Mouse (Mus musculus) liver, postnatal 0 days (tissue): ENCODE results near the gene Mgat5. TPM values are rescaled to one million over a fixed set of nuclear protein-coding genes. Genes with fewer than 3 reads are reported as not detected.

Source experiments
- ATAC-seq: fragments of 200-750 bp; cut with Nextera tagmentation; 2 replicates; pipeline ENCODE4 v1.8.0; 2017; ENCODE audit warnings: mild to moderate bottlenecking, moderate library complexity
- DNase-seq: peaks from one replicate; pipeline ENCODE4 v3.0.0-alpha.2; 2016
- H3K27ac ChIP-seq: fragments of 300-500 bp; sonication (generic); 2 replicates; pipeline ENCODE4 v1.5.1; 2014; ENCODE audit warnings: antibody characterized with exemption, moderate library complexity, mild to moderate bottlenecking, low read depth
- H3K27me3 ChIP-seq: fragments of 300-500 bp; sonication (generic); 2 replicates; pipeline ENCODE4 v1.6.1; 2014; ENCODE audit warnings: low read length, control low read depth, mixed read lengths; ENCODE audit not compliant: insufficient read depth
- H3K36me3 ChIP-seq: fragments of 300-500 bp; sonication (generic); replicated peaks from 2 replicates; pipeline ENCODE4 v1.6.1; 2014; ENCODE audit warnings: mild to moderate bottlenecking, control low read depth, low read length, moderate library complexity, mixed read lengths; ENCODE audit not compliant: insufficient read depth
- H3K4me1 ChIP-seq: fragments of 300-500 bp; sonication (generic); 2 replicates; pipeline ENCODE4 v1.6.1; 2014; ENCODE audit warnings: antibody characterized with exemption, mild to moderate bottlenecking, control low read depth; ENCODE audit not compliant: insufficient read depth
- H3K4me2 ChIP-seq: fragments of 300-500 bp; sonication (generic); 2 replicates; pipeline ENCODE4 v1.6.1; 2014; ENCODE audit warnings: low read depth, mild to moderate bottlenecking, low read length, moderate library complexity, mixed read lengths
- H3K4me3 ChIP-seq: fragments of 300-500 bp; sonication (generic); 2 replicates; pipeline ENCODE4 v1.5.1; 2014; ENCODE audit warnings: low read depth, low read length
- H3K9ac ChIP-seq: fragments of 300-500 bp; sonication (generic); replicated peaks from 2 replicates; pipeline ENCODE4 v1.6.1; 2014; ENCODE audit warnings: mild to moderate bottlenecking, moderate library complexity
- H3K9me3 ChIP-seq: fragments of 300-500 bp; sonication (generic); 2 replicates; pipeline ENCODE4 v1.6.1; 2016; ENCODE audit warnings: mild to moderate bottlenecking, control low read depth, low read length, mixed read lengths
- CTCF ChIP-seq: sonication (generic); IDR thresholded peaks from 2 replicates; pipeline ENCODE4 v1.5.1; 2016; ENCODE audit warnings: antibody characterized with exemption, low read depth
- EP300 ChIP-seq: IDR thresholded peaks from 2 replicates; pipeline ENCODE4 v1.6.1; 2016; ENCODE audit warnings: antibody characterized with exemption, low read depth, mild to moderate bottlenecking
- WGBS: fragments of 180-500 bp; shearing (Covaris S2); extraction: QIAGEN DNeasy Blood & Tissue Kit; methylation state at CpG from one replicate; pipeline ENCODE4 v1.1.7; 2014; ENCODE audit not compliant: insufficient replicate concordance; 5-methylcytosine and 5-hydroxymethylcytosine counted together
- polyA plus RNA-seq: library from polyadenylated mRNA; unstranded; fragments of >200 nt; fragmentation: Nextera tagmentation; extraction: Ambion mirVana; gene quantifications from 2 replicates; pipeline ENCODE4 v1.2.1, GENCODE M21; 2015

Gene Mgat5
- polyA plus RNA-seq, 1 experiment from 2014 or later, result 0.86 TPM

DNA sequence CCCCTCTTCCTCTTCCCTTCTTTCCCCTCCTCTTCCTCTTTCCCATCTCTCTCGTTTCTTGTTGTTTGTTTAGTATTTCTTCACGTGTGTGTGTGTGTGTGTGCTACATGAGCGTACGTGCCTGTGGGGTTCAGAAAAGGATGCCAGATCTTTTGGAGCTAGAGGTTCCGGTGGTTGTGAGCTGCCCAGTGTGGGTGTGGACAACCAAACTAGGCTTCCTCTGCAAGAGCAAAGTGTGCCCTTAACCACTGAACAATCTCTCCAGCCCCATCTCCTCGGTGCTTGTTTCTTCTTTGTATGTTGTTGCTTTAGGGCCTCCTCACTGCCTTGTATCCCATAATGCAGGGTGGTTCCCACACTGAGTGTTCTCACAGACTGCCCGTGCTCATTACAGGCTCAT is 113.7 kb downstream of the Mgat5 start:
- Histone ChIP-seq H3K27ac (no peak overlapping the region), H3K4me3 (no peak overlapping the region), H3K4me2 (no peak overlapping the region), H3K36me3 (0 out of 2 replicates have a peak, but pooled peaks cover 2% of the 10 kb centered on the region), H3K9me3 (no peaks in the 10 kb centered on the region), H3K27me3 (no peaks in the 10 kb centered on the region), H3K9ac (no peak overlapping the region), H3K4me1 (0 out of 2 replicates have a peak, but pooled peaks cover 1% of the 10 kb centered on the region)
- DNase-seq (no peak), ATAC-seq (no peak)
- 56% methylated on average over 7 of the region's 7 CpGs for WGBS
- TF ChIP-seq EP300 (no peak), CTCF (no peak)

DNA sequence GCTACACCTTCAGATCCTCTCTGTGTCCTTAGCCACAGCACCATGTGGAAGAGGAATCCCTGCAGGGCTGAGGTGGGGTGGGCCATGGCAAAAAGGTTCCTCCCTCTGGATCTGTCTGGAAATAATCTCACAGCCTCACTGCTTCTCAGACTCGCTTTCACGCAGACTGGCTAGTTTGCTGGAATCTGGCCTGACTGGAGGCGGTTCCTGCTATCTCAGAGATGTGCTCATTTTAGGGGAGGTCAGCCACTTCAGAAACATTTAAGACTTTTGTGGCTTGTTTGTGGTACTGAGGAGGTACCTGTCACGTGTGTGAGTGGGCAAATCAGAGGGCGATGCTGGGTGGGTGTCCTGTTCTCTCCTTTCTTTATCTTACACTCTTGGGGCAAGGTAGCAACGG is 115.0 kb downstream of the Mgat5 start:
- no peak overlapping the region for H3K4me2 ChIP-seq
- H3K27me3 ChIP-seq, result no peaks in the 10 kb centered on the region
- no peaks in the 10 kb centered on the region for H3K9me3 ChIP-seq
- H3K9ac ChIP-seq, result no peak overlapping the region
- TF ChIP-seq EP300 (no peak), CTCF (no peak)
- H3K4me1 ChIP-seq, result no peaks in the 10 kb centered on the region
- no peak overlapping the region for H3K4me3 ChIP-seq
- no peak overlapping the region for H3K27ac ChIP-seq
- DNase-seq (no peak), ATAC-seq (no peak)
- 79% methylated on average over 6 of the region's 6 CpGs for WGBS
- 0 out of 2 replicates have a peak, but pooled peaks cover 2% of the 10 kb centered on the region for H3K36me3 ChIP-seq

DNA sequence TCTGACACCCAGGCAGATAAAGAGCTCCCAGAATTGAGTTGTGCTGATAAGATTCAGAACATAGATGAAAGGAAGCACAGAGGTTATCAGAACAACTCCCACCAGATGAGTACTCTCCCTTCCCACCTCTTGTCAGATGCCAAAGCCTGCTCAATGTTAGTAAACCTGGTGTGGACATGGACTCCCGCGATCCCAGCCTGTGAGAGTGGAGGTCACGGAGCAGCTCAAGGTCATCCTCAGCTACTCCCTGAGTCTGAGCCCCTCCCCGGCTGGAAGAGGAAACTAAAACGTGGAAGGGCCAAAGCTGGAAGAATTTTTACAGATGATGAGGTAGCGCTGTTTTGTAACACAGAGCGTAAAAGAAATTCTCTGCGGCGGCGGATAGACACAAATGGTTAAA is 116.1 kb downstream of the Mgat5 start:
- Histone ChIP-seq H3K4me3 (no peak overlapping the region), H3K4me1 (no peaks in the 10 kb centered on the region), H3K9me3 (no peaks in the 10 kb centered on the region), H3K36me3 (0 out of 2 replicates have a peak, but pooled peaks cover 2% of the 10 kb centered on the region), H3K27ac (no peak overlapping the region), H3K4me2 (no peak overlapping the region), H3K27me3 (no peaks in the 10 kb centered on the region), H3K9ac (no peak overlapping the region)
- DNase-seq (no peak), ATAC-seq (no peak)
- TF ChIP-seq EP300, result no peak
- TF ChIP-seq CTCF, result no peak
- 71% methylated on average over 10 of the region's 10 CpGs for WGBS

DNA sequence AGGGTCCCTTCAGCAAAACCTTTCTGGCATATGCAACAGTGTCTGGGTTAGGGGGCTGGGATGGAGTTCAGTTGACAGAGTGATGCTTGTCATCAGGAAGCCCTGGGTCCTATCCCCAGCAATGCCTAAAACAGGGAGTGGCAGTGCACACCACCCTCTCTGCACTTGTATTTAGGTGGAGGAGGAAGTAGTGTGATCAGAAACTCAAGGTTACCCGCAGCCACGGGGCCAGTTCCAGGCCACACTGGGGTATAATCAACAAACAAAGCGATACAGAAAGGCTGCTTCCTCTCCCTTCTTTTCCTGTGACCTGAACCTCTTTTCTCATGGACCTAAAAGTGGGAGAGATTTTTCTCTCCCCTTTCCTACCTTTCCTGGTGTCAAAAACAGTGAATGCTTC is 116.8 kb downstream of the Mgat5 start:
- Histone ChIP-seq H3K36me3 (0 out of 2 replicates have a peak, but pooled peaks cover 2% of the 10 kb centered on the region), H3K27me3 (no peaks in the 10 kb centered on the region), H3K27ac (no peak overlapping the region), H3K4me3 (no peak overlapping the region), H3K9ac (no peak overlapping the region), H3K9me3 (no peaks in the 10 kb centered on the region), H3K4me1 (no peaks in the 10 kb centered on the region), H3K4me2 (no peak overlapping the region)
- TF ChIP-seq CTCF (no peak), EP300 (no peak)
- 15% methylated on average over 3 of the region's 3 CpGs for WGBS
- DNase-seq (no peak), ATAC-seq (no peak)

DNA sequence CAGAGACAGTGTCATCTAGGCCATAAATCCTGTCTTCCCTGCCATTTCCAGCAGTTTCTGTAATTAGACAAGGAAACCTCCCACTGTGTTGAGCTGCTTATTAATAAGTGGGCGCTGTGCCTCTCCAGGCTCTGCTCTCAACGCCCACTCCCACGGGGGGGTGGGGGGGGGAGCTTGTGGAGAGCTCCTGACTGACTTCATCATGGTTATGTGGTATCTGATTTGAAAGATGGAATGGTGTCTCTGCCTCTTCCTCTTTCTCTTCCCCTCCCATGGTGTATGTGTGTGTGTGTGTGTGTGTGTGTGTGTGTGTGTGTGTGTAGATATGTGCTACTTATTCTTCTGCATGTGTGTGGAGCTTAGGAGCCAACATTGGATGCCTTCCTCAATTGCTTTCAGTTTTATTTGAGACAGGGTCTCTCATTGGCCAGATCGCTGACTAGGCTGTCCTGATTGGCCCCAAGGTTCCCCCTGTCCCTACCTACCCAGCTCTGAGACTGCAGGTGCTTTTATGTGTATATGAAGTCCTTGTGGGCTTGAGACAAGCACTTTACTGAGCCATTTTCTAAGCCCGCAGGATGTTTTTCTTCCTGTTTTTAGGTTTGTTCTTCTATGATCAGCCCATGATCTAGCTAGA is 117.5 kb downstream of the Mgat5 start:
- no peak for DNase-seq
- no peak overlapping the region for H3K4me2 ChIP-seq
- 56% methylated on average over 5 of the region's 5 CpGs for WGBS
- H3K4me3 ChIP-seq, result no peak overlapping the region
- no peak for ATAC-seq
- no peak overlapping the region for H3K9ac ChIP-seq
- H3K4me1 ChIP-seq, result no peaks in the 10 kb centered on the region
- H3K36me3 ChIP-seq, result 0 out of 2 replicates have a peak, but pooled peaks cover 2% of the 10 kb centered on the region
- no peak for TF ChIP-seq EP300
- TF ChIP-seq CTCF, result no peak
- no peak overlapping the region for H3K27ac ChIP-seq
- H3K27me3 ChIP-seq, result no peaks in the 10 kb centered on the region
- H3K9me3 ChIP-seq, result no peaks in the 10 kb centered on the region

DNA sequence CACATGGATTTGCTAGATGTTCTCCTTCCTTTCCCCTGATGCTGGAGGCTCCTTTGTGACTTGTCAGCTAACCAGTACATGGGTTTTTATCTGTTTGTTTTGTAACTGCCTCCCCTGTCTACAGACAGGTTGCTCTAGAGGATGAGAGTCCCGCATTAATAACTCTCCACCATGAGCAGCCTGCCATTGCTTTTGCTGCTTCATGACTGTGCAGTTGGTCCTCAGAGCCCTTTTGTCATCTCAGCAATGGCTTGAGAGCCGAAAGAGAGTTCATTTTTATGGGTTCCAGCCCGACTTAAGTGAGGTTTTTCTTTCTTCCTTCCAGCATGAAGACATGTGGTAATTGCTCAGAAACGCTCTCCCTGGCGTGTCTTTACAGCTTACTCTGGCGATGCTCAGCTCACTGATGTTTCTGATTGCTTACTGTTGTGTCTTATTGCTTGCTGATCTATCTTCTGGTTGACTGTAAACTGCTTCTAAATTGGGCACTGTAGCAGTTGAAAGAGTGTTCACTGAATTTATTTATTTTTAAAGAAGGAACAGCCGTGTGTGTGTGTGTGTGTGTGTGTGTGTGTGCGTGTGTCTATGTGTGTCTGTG is 120.9 kb downstream of the Mgat5 start:
- Histone ChIP-seq H3K4me1 (no peaks in the 10 kb centered on the region), H3K9me3 (no peaks in the 10 kb centered on the region), H3K36me3 (0 out of 2 replicates have a peak, but pooled peaks cover 2% of the 10 kb centered on the region), H3K9ac (no peak overlapping the region), H3K4me2 (no peak overlapping the region), H3K27ac (no peak overlapping the region), H3K27me3 (no peaks in the 10 kb centered on the region), H3K4me3 (no peak overlapping the region)
- TF ChIP-seq EP300 (no peak), CTCF (no peak)
- DNase-seq (no peak), ATAC-seq (no peak)
- WGBS, result 78% methylated on average over 8 of the region's 8 CpGs
